Mouse (Mus musculus): ENCODE measurements around the gene Hmgn1. TPM values are rescaled to one million over a fixed set of nuclear protein-coding genes. Genes with fewer than 3 reads are reported as not detected.
"Not testable (repeated sequence)": the region's sequence is repeated elsewhere in the genome, so short reads cannot be mapped to it uniquely, and the experiment has no call there.

The Hmgn1 gene
- total RNA-seq, 2 experiments from 2014 or later: 51.1 to 53.5 TPM

GRCm38 (mm10) chr16:96144748-96145109, 17.2 kb upstream of the Hmgn1 start:
- not testable (repeated sequence) for DNase-seq
- intact Hi-C loops (cut with DNase I): loop anchor here (5.0 kb wide), 3 partner anchors 62 to 732 kb away; partner anchors contain the start of gene Brwd1

GRCm38 (mm10) chr16:96128466-96128865, 937 bp upstream of the Hmgn1 start:
- no peak for DNase-seq
- intact Hi-C loops (cut with DNase I): loop anchor here (5.0 kb wide), 1 partner anchor 46 kb away; the partner anchor contains the start of gene Brwd1

- no peak for DNase-seq
- intact Hi-C loops (cut with DNase I): loop anchor here (5.0 kb wide), 1 partner anchor 45 kb away; the partner anchor contains the start of gene Brwd1
These were observed 257 bp downstream of the Hmgn1 start for GRCm38 (mm10) chr16:96127288-96127656.

DNA sequence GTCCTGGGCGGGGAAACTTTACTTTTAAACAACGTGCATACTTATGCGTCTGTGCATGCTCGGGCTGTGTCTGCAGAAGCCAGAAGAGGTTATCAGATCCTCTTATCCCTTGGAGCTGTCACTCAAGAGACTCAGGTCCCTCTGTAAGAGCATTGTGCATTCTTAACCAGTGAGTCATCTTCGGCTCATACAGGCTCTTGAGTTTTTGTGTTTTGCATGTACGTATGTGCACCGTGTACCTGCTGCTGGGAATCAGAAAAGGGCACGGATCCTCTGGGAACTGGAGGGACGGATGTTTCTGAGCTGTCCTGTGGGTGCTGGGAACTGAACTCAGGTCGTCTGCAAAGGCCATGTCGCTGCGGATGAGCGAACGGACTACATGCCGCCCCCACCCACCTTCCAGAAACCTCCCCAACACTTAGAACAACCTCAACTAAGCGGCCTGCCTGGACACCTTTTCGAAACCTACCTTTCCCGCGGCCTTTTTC, 801 bp downstream of the Hmgn1 start:
- intact Hi-C loops (cut with DNase I): loop anchor here (5.0 kb wide), 1 partner anchor 44 kb away; the partner anchor contains the start of gene Brwd1
- DNase-seq: no peak

DNA sequence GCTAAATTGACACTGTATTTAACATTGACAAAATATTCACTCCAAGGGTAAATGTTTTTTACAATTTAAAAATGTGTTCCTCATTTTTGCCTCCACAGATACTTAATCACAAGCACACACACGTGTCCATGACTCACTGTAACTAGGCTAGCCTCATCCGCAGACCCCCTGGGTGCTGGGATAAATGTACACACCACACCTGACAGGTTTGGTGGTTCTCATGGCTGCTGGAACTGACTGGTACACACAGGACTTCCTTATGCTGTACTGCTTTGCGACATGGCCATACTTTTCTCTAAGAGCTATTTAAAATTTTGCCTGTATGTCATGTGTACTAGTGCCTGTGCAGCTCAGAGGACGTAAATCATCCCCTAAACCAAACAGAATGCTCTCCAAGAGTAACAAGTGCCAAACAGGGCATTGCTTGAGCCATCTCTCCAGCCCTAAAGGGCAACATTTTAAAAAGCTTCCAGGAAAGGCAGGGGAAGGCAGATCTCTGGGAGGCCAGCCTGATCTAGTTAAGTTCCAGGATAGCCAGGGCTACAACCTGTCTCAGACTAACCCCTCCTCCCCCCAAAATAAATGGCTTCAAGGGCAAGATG, 7.4 kb downstream of the Hmgn1 start:
- no peak for DNase-seq
- intact Hi-C loops (cut with DNase I): no loop called here

- intact Hi-C loops (cut with DNase I): no loop called here
- no peak for DNase-seq
These were observed 12.8 kb downstream of the Hmgn1 start for GRCm38 (mm10) chr16:96114729-96115128.

- intact Hi-C loops (cut with DNase I): no loop called here
- DNase-seq: no peak
These were observed 14.8 kb downstream of the Hmgn1 start for GRCm38 (mm10) chr16:96112769-96113168.

- intact Hi-C loops (cut with DNase I): no loop called here
- DNase-seq: no peak
These were observed 16.7 kb downstream of the Hmgn1 start for GRCm38 (mm10) chr16:96110655-96111345.

DNA sequence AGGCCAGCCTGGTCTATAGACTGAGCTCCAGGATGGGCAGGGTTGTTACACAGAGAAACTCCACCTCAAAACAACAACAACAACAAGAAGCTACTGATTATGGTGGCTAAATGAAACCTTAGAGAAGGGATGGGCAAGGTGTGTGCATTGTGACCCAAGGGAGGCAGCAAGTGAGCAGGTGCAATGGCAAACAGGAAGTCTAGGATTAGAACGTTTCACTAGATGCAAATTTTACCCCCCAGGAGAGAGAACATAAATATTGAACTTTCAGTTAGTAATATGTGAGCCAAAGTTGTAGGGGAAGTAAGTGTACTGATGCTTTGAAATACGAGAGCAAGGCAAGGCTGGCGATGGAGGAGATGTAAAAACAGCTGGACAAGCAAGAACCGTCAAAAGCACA, 17.9 kb downstream of the Hmgn1 start:
- intact Hi-C loops (cut with DNase I): no loop called here
- no peak for DNase-seq

DNA sequence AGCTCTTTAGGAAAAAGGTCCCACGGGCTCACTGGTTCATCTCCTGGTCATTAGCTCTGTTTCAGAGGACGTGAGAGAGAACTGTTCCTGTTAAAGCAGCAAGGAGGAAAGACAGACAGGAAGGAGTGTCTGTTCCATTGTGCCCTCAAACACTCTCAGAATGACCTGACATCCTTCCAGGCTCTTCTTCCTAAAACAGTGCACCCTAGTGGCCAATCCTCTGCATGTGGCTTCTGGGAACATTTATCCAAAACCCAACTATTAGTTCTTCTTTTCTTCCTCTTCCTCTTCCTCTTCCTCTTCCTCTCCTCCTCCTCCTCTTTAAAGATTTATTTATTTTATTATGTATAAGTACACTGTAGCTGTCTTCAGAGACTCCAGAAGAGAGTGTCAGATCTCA, 24.5 kb downstream of the Hmgn1 start:
- peak in 1 of 2 experiments; percentile 46 for DNase-seq
- intact Hi-C loops (cut with DNase I): no loop called here

DNA sequence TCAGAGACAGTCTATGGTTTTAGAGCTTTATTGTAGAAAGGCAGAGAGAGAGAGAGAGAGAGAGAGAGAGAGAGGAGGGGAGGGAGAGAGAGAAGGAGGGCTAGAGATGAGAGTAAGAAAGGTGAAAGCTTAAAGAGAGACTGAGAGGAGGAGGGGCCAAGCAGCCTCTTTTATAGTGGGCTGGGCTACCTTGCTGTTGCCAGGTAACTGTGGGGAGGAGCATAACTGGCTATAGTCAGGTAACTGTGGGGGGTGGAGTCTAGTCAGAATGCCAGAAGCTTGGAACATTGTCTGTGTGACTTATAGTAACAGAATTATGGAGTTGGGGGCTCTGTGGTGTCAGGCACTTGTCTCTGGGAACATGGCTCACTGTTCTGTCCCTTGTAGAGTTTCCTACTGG, 29.7 kb downstream of the Hmgn1 start:
- intact Hi-C loops (cut with DNase I); DNase-seq: not testable (repeated sequence)

DNA sequence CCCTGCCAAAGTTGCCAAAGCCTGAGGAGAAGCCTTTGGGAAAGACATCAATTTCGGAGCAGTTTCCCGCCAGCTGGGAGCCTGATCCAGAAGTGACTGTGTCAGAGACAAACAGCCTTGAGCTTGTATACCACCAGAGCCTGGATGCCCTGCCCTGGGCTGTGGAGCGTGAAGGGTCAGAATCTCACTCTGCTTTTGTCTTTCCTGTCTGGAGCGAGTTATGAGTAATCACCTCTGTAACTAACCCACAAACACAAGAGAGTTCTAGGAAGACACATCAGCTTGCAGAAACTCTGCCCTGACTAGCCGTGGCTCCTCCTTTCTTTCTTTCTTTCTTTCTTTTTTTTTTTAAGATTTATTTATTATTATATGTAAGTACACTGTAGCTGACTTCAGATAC, 31.6 kb downstream of the Hmgn1 start:
- DNase-seq: no peak
- intact Hi-C loops (cut with DNase I): no loop called here

DNA sequence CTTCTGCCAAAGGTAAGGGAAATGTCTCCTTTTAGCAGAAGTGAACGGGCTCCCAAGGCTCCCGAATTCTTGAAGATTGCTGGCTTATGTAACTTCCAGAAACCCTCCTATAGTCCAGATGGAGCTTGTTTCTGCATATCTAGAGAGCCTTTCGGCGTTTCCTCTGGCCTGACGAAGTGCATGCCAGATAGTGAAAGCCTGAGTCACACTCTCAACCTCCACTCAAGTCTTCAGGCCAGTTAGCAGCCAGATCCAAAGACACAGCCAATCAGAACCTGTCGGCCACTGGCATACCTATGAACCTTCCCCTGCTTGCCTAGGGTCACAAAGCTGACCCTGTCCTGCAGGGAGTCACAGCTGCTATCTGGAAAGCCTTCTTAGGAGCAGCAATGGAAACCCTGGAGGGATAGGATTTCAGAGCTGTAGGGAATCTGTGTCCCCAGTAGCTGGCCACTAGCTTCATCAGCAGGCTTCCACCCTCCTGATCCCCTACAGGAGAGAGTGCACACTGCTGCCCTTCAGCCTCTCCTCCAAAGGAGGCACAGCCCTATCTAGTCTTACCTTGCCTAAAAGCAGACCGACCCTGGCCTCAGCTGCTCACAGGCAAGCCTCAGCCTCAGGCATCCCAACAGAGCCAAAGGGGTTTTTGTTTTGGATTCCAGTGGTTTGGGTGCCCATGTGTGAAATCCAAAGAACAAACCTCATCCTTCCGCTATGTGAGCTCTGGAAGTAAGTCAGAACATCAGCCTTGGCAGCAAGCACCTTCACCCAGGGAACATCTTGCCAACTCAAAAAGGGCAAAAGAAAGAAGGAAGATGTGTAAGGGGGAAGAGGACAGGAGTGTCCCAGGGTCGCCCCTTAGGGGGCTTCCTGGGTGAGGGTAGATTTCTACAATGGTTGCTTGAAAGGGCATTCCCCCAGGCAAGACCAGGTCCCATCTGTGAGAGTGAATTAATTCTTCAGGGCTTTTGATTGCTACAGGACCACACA, 35.7 kb downstream of the Hmgn1 start:
- intact Hi-C loops (cut with DNase I): no loop called here
- peak in 1 of 2 experiments; percentile 28 for DNase-seq

GRCm38 (mm10) chr16:96088120-96088519, 39.4 kb downstream of the Hmgn1 start:
- intact Hi-C loops (cut with DNase I): no loop called here
- DNase-seq: no peak

GRCm38 (mm10) chr16:96087436-96087835, 40.1 kb downstream of the Hmgn1 start:
- no peak for DNase-seq
- intact Hi-C loops (cut with DNase I): no loop called here

DNA sequence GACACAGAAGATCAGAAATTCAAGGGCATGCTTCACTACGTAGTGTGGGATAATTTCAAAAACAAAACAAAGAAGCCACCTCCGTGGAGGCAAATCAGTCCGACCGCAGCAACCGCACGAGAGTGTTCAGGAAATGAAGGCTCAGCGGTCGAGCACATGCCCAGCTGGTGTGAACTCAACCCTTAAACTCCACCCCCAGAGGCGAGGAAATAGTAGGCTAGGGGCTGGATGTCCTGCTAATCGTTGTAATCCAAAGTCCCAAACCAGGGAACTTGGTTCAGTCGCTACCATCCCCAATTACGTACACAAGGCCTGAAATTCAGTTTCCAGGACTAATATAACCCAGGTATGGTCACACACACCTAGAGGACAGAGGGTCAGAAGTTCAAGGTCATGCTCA, 40.5 kb downstream of the Hmgn1 start:
- DNase-seq: no peak
- intact Hi-C loops (cut with DNase I): no loop called here

DNA sequence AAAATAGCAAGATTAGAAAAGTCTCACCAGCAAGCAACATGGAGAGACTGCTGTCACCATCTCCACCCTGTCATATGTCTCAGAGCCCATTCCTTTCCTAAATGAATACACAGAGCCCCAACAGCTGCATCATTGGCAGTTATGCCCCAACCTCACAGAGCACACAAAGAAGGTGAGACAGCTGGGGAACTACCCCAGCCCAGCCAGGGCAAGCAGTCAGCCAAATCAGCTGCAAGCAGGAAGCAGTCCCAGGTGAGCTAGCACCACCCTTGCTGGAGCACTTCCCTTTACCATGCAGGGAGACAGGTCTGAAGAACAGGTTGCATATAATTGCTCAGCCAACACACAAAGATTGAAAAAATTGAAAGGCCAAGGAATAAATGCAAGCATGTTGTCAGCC, 41.9 kb downstream of the Hmgn1 start:
- intact Hi-C loops (cut with DNase I): no loop called here
- DNase-seq: no peak

DNA sequence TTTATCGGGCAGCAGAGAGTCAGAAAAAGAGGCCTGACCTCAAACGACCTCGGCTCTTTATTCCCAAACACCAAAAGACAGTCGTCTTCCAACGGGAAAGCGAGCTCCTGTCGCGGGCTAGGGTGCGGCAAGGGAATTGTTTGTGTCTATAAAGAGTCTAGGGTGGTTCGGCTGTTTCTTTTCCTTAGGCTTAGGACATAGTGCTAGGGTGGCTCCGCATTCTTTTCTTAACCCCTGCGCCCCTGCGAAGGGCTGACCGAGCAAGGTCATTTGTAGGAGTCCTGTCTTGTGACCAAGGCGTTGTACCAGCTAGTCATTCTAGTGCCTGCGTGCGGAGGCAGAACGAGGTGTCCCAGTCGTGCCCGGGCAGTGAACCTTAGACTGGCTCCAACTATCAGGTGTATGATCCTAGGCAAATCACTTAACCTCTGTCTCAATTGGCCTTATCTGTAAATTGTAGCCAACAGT, 44.3 kb downstream of the Hmgn1 start:
- intact Hi-C loops (cut with DNase I): loop anchor here (5.0 kb wide), 2 partner anchors 44 to 64 kb away; partner anchors contain the start of genes Hmgn1 and Wrb
- DNase-seq: peak in 1 of 2 experiments; percentile 55

DNA sequence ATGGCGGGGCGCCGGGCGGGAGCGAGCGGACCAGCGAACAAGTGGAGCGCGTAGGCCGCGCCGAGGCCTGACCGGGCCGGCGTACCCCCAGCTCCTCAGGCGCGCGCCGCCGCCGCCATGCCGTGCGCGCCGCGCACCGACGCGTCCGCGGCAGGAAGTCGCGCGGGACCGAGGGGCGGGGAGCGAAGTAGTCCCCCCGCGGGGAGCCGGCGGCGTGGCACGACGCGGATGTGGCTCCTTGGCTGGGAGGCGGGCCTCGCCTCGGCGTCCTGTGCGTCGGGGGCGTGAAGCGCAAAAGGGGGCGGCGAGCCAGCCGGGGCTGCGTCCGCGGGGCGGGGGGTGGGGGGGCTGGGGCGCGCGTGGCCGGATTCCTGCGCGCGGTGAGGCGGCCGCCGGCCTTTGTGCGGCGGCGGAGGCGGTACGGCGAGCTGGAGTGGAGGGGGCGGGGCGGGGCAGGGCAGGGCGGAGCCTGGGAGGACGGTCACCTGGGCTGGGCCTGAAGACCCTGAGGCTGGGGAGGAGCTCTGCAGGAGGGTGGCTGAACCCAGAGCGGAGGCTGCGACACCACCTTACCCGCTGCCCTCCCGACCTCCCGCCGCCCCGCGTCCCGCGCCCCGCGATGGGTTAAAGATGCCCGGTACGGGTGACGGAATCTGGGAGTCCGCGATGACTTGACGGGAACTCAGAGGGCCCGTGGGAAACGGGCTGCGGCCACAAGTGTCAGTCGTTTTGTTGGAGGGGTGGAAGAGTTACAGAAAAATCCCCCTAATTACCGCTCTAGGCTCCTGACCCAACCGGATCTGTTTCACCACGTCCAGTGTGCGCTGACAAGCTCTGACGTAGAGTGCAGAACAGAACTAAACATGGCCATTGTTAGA, 45.0 kb downstream of the Hmgn1 start, which contains the start of gene Brwd1:
Gene Brwd1 (minus strand): TSS at position 226 of the 878 bp plus-strand sequence.
- DNase-seq: peak; percentile 93 to 95
- intact Hi-C loops (cut with DNase I): loop anchor here (5.0 kb wide), 2 partner anchors 45 to 65 kb away; partner anchors contain the start of genes Hmgn1 and Wrb

Data from heart, postnatal 14 days (tissue).